Mouse (Mus musculus): ENCODE data around the gene Lsm10.
"Not testable (repeated sequence)": the region's sequence is repeated elsewhere in the genome, so short reads cannot be mapped to it uniquely, and the experiment has no call there.

Lsm10 gene

DNA sequence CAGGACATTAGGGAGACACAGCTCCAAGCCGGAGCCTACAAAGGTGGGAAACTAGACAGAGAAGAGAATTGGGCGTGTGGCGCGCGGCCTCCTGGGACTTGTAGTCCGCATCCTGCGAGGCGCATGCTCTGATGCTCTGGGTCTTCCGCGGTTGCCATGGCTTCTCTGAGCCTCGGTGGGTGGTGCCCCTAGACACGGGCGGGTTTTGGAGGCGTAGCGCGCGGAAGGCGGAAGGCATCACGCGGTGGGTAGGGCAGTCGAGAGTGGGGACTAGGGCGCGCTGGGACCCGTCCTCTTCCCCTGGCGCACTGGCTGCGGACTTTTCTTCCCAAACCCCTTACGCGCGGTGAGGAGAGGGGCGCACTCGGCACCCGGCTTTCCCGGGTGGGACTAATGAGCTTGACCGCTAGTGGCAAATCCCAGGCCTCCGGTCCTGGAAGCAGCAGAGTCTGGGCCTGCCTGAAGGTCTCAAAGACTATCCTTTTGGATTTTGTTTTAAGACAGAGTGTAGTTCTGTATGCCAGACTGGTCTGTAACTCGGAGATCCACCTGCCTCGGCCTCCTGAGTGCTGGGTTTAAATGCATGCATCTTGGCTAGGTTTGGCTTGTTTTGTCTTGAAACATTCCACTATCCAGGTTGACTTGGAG, at the start of gene Lsm10:
Lsm10 (plus strand) TSS at position 160 of the 648 bp plus-strand sequence.
- DNase-seq: peak; percentile 98

DNA sequence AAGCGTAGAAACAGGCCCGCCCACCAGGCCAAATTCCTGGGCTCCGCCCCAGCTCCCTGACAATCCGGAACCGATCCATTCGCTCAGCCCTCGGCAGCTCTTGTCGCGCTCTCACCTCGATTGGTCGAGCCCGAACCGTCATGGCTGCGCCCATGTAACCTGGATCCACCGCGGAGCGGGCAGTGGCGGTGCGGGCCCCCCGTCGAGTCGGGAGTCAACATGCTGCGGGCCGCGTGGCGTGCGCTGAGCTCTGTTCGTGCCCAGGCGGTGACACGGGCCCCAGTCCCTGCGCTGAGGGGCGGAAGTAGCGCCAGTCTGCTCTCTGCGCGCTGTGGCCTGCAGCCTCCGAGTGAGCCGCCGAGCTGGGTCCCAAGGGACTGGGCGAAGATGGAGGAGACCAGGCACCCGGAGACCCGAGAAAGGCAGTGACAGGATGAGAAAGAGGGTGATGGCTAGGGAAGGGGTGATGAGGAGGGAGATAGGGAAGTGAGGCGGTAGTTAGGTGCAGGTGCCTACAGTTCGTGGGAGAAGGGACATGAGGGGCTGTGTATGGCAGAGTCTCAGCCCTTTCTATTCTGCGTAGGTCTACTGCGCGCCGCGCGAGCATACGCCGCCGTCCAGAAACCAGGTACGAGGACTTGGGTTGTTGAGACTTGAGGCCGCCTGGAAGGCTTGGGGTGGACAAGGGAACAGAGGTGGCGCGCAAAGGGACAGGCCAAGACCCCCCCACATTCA, 49.4 kb upstream of the Lsm10 start, which contains the start of gene Mrps15:
Mrps15 (plus strand) TSS at position 75 of the 735 bp plus-strand sequence.
- peak; percentile 87 for DNase-seq

DNA sequence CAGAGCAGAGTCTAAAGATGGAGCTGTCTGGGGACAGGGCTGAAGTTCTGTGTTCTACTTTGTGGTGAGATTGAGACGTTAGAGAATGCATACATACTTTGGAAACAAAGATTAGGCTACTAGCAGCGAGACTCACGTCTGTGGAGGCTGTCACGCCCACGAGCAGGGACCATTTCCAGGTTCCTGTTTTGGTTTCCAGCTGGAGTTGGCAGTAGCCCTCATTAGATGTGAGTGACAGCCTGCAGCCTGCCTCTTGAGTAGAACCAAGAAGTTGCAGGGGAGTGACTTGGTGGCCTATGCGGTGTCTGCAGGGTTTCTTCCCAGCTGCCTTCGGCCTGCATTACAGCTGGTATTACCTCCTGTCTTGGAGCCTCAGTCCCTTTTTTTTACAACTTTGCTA, 44.8 kb upstream of the Lsm10 start:
- no peak for DNase-seq

DNA sequence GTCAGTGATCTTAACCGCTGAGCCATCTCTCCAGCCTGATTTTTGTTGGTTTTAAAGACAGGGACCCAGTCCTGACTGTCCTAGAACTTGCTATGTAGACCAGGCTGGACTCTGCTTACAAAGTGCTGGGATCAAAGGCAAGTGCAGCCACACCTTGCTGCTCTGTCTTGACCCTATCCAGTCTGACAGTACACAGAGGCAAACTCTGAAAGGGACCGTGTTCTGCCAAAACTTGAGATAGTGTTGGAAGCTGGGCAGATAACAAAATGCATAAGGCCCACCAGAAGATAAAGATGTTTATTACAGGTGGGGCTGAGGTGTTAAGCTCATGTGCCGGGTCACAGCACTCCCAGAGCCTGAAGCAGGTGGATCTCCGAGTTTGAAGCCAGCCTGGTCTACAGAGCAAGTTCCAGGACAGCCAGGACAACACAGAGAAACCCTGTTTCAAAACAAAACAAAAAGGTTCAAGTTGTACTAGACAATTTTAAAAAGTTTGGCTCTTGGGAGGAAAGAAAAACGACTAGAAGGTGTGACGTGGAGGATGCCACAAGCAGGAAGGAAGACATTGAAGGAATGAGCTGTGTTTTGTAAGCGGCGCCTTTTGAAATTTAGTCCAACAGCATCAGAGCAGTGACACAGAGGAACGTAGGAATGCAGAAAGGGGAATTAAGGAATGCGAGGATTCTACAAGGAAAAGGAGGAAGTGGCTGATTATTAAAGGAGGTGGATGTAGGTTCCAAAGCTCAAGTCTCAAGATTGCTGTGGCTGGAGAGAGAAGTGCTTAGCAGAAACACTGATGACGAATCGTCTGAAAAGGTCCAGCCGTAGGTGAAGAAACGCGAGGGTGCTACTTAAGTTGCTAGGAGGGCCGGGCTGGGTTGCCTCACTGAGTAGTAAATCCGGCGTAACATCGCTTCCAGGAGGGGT, 39.0 kb upstream of the Lsm10 start:
- no peak for DNase-seq

DNA sequence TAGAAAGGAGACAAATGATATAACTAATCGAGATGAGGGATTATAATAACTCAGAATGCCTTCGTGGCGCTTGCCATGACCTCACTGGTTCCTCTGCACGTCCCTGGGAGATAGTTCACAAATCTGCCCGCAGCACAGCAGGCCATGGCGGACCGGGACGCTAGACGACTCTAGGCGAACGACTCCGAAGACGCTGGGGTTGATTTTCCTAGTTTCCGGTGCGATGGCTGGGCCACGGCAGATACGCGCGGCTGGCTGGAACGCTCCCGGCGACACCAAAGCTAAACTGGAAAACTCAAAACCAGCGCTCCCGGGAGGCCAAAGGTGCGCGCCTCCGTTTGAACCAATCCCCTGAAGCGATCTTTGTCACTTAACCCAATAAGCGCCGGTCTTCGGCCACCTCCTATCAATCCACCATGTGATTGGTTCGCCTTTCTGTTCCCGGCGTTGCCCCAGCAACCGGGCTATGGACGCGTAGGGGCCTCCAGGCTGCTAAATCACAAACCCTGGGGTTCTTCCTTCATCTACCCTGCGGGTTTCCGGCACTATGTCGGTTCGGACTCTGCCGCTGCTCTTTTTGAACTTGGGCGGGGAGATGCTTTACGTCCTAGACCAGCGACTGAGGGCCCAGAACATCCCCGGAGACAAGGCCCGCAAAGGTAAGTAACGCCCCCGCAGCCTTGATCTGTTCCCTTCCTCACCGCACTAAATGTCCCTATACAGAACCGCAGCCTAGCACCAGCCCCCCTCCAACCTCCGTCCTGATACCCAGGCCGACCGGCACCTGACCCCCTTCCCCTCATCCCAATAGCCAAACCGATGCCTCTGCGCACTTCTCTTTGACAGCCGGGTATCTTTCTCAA, 38.1 kb upstream of the Lsm10 start, which contains the start of gene Oscp1:
Oscp1 (plus strand) TSS at position 432 of the 863 bp plus-strand sequence.
- DNase-seq: peak; percentile 95

DNA sequence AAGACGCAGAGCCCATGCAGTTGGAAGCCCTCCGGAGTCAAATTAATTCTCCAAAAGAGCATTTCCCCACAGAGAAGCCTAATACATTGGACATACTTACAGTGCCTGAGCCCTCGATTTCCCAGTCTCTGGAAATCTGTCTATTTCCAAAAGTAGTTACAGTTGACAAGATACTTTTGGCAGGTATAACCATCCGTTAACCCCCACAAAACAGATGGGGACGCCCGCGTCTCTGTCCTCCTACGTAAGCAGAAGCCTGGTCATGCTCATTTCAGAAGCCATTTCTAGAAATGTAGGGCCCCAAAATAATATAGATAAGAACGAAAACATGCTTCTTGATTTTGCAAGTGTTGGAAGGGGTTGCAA, 37.4 kb upstream of the Lsm10 start:
- no peak for DNase-seq

DNA sequence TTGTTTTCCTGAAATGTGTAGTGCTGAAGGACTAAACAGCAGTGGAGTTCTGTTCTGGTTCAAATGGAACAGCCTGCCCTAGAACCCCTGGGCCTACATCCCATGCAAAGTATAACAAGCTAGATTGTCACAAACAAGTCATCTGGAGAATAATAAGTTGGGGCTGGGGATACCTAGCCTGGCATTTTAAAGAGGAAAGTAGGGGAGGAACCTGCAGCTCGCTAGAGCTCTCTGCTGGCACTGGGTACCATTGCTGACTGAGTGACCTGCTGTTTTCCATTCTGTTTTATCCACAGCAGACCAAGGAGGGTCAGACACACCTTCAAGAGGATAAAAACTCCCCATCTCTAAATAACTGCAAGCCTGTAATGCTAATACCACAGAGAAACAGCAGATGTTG, 33.6 kb upstream of the Lsm10 start:
- DNase-seq: no peak

DNA sequence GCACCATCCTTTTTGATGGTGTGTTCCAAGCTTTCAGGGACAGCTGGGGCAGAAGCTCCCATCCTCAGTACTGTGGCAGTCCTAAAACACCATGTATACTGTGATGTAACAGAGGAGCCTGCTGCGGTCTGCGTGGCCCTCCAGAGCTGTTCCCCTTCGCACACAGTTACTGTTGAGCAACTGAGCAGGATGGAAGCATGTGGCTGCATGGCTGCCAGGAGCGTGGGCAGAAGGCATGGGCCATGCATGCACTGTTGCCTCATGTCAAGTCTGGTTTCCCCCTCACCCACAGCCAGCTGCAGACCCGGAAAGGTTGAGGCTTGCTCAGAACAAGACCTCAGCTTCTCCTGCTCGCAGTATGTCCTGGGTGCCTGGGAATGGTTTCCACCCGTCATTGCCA, 31.2 kb upstream of the Lsm10 start:
- DNase-seq: no peak

DNA sequence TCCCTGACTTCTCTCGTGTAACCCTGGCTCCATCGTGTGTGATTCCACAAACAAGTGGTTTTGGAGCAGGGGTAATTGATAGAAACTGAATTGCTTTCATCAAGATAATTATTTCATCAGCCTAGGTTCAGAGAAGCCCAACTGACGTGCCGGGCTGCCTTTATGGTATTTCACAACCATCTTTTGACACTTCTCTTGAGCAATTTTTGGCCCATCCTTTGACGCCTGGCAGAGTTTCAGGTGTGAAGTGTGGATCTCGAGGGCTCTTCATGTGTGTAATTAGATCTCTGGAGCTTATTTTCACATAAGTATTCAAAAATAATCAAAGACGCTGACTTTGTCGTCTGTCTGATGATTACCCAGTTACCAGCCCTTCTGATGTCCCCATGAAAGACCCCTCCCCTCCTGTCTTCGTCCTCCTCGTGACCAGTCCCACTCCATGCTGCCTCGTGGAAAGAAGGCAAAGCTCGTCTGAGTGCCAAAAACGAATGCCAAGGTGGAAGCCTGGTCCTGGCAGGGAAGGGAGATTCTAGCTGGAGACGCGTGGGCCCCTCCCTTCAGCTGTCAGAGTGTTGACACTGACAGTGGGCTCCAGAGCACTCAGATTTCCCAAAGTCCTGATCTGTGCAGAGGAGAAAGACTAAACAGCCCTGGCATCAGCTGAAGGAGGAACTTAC, 28.9 kb upstream of the Lsm10 start:
- no peak for DNase-seq

DNA sequence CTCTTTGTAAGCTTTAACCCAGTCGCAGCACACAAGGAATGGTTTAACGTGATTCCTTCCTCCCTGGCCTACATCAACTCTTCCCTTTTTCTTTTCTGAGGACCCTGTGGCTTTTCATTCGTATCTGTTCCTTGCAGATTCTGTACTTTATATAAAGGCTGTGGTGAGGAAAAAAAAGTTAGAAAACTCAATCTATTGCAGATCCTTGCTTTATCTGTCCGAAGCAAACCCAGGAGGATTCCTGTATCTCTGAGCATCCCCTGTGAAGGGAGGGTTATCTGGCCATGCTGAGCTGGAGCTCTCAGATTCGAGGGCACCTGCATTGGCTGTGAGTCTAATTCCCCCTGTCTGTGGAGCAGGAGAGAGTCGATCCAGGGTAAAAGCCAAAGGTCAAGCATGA, 27.6 kb upstream of the Lsm10 start:
- DNase-seq: no peak

DNA sequence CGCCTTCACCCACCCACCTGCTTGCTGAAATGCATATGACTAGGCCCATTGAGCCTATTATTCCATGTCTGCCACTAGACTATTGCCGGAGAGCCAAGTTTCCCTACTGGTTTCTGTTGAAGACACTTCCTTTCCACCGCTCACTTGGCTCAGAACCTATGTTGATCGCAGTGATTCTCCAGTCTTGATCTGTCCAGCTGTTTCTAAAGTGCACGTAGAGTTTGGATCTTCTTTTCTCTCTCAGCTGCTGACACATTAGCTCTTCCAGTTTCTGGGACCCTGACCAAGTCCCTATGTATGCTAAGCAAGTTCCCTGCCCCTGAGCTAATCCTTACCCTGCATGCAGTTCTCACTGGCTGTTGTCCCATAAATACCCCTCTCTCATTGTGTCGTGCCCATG, 18.6 kb upstream of the Lsm10 start:
- DNase-seq: no peak

DNA sequence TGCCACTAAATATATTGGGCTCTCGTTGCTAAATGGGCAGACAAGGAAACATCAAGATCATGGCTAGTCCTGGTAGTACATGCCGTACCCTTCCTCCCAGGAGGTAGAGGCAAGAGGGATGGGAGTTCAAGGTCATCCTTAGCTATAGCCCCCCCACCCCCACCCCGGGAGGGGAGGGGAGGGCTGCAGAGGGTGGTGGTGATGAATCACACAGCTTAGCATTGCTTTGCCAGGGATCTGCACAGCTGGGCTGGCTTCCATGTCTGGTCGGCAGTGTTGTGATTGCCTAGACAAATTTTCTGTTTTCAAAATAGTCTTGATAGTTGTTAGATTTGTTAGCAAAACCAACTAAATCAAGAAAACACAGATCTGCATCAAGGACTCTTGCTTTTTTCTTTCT, 17.2 kb upstream of the Lsm10 start:
- no peak for DNase-seq

DNA sequence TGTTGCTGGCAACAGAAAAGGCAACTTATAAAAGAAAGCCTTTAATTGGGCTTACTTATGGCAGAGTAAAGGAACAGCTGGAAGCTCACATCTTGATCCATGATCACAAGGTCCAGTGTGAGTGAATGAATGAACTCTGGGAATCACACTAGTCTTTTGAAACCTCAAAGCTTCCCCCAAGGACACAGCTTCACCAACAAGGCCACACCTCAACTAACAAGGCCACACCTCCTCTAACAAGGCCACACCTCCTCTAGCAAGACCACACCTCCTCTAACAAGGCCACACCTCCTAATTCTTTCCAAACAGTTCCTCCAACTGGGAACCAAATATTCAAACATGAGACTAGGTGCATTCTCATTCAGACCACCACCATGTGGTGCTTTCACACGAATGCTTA, 14.8 kb upstream of the Lsm10 start:
- DNase-seq: no peak

DNA sequence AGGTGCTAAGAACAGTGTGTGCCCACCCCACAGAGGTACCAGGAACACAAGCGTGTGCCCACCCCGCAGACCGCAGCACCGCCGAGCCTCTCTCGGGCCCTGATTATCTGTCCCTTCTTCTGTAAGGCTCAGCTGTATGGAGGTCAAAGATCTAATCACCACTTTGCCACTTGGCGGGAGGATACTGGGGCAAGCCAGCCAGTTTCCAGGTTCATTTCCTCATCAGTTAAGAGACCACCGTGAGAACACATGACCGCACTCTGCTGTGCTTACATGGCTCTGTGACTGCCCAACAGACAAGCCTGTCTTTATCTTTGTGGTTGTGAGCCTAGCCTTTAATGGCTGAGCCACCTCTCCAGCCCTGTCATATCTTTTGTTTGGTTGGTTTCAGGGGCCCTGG, 13.4 kb upstream of the Lsm10 start:
- no peak for DNase-seq

DNA sequence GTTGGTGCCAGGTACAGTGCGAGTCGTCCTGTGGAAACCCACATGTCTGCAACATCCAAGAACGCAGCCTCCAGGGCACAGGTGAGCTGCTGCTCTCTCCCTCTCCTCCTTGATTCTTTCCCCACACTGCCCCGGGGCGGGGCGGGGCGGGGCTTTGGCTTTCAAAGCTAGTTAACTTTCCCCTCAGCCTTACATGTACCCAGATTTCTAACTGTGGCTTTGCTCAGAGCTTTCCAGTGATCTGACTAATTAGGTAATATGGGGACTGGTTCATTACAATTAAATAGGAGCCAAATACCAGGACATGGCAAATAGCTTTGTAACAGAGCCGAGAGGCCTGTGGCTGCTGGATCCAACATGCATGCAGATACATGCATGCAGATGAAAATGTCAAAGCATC, 12.0 kb upstream of the Lsm10 start:
- DNase-seq: no peak

DNA sequence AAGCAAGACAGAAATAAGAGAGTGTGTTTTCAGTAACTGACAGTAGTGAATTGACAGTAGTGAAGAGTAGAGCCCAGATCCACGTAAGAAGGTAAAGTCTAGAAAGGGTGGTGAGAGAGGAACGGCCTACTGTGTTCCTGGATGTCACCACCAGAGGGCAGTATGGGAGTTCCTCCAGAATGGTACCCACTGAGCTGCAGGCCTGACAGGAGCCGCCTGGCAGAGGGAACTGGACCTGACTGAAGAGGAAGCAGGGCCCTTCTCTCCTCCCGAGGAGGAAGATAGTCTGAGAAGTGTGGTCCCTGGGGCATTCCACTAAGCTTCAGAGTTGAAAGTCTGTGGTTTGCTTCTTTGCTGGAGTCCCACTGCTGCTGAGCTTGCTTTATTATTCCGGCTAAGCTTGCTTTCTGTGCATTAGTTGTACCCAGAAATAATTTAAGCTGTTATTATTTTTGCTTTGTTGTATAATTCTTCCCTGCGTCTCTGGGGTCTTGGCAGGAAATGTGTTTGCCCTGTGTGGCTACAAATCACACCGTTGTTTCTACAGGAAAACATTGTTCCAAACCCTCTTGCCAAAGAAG, 10.3 kb upstream of the Lsm10 start:
- DNase-seq: peak; percentile 89

DNA sequence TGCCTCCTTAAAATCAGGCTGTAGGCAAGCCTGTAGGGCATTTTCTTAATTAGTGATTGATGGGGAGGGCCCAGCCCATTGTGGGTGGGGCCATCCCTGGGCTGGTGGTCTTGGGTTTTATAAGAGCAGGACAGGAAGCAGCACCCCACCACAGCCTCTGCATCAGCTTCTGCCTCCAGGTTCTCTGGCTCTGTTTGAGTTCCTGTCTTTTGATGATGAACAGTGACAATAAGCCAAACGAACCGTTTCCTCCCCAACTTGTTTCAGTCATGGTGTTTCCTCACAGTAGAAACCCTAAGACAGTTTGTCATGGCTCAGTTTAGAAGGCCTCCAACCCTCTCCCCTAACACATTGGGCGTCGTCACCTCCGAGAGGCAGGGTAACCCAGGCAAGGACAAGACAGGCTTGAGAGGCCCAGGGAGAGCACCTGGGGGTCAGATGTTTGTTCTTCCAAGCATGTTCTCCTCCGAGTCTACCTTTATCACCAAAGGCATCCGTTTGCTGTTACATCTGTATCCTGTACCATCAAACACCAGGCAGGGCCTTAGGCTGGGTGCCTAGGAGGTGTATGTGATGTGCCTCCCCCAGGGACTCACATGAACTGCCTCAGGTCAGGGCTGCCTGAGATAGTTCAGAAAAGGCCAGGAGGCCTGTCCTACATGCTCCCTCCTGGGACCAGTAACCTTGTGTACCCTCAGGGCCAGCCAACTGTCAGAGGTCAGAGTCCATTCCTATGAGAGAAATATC, 6.1 kb upstream of the Lsm10 start:
- peak; percentile 68 for DNase-seq

DNA sequence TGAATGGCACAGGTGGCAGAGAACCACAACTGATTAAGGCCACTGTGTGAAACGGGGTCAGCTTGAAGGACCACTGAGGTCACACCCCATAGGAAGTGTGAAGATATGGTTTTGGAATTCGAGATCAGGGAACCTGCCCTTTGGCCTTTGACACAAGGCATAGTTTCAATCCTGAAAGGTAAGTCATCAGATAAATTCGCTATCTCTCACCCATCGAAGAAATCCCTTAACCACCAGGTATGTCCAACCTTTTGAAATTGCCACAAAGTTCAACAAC, 5.6 kb upstream of the Lsm10 start:
- no peak for DNase-seq

DNA sequence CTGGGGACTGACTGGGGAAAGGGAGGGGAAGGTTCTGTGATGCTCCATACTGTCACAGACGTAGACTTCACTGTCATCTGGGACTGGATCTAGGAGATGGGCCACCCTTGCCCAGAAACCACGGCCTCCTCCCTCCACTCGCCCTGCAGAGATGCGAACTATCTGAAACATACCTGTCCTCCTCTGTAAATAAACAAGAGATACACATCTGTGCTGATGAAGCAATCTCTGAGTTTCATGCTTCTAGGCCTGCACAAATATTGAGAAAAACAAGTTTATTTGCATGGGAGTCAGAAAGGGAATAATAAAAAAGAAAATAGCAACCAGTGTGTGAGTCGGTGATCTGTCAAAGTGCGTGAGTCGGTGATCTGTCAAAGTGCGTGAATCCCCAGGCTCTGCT, 4.5 kb upstream of the Lsm10 start:
- no peak for DNase-seq

DNA sequence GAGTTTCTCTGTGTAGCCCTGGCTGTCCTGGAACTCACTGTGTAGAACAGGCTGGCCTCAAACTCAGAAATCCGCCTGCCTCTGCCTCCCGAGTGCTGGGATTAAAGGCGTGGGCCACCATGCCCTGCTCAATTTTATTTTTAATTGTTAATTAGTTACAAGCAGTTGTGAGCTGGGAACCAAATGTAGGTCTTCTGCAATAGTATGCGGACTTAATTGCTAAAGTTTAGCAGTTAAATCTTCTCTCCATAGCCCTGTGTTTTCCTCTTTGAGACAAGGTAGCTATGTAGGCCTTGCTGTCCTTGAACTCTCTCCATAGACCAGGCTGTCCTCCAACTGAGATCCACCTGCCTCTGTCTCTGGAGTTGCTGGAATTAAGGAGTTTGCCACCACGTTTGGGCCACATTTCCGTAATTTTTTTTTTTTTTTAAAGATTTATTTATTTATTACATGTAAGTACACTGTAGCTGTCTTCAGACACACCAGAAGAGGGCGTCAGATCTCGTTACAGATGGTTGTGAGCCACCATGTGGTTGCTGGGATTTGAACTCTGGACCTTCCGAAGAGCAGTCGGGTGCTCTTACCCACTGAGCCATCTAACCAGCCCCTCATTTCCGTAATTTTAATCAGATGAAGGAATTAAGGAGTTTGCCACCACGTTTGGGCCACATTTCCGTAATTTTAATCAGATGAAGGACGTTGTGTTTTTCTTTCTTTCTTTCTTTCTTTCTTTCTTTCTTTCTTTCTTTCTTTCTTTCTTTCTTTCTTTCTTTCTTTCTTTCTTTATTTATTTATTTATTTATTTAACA, 597 bp upstream of the Lsm10 start:
- not testable (repeated sequence) for DNase-seq

All from kidney, adult 9 months (tissue).